Mouse (Mus musculus) heart, embryonic 16.5 days (tissue): ENCODE results near the gene Rbks. TPM values are rescaled to one million over a fixed set of nuclear protein-coding genes. Genes with fewer than 3 reads are reported as not detected.
A peak's percentile ranks its signal among the peaks of the same experiment; 100 is the strongest.

ENCODE experiments used
- ATAC-seq: fragments of 200-750 bp; cut with Nextera tagmentation; replicated peaks from 2 replicates; pipeline ENCODE4 v1.8.0; 2017; ENCODE audit warnings: moderate number of reproducible peaks; ENCODE audit not compliant: insufficient read depth, low FRiP score; ENCODE audit errors: extremely low read depth
- H3K27ac ChIP-seq: fragments of 300-500 bp; sonication (generic); 2 replicates; pipeline ENCODE4 v1.5.1; 2014; ENCODE audit warnings: mild to moderate bottlenecking, low read length, control low read depth, moderate library complexity
- H3K27me3 ChIP-seq: fragments of 300-500 bp; sonication (generic); 2 replicates; pipeline ENCODE4 v1.6.1; 2014; ENCODE audit warnings: low read length, mixed read lengths; ENCODE audit not compliant: control insufficient read depth, insufficient read depth
- H3K36me3 ChIP-seq: fragments of 300-500 bp; sonication (generic); 2 replicates; pipeline ENCODE4 v1.6.1; 2014; ENCODE audit not compliant: control insufficient read depth, insufficient read depth
- H3K4me1 ChIP-seq: fragments of 300-500 bp; sonication (generic); 2 replicates; pipeline ENCODE4 v1.6.1; 2014; ENCODE audit warnings: low read length, mixed read lengths; ENCODE audit not compliant: control insufficient read depth, insufficient read depth
- H3K4me2 ChIP-seq: fragments of 300-500 bp; sonication (generic); 2 replicates; pipeline ENCODE4 v1.6.1; 2014; ENCODE audit warnings: low read depth, mild to moderate bottlenecking, control low read depth, low read length
- H3K4me3 ChIP-seq: fragments of 300-500 bp; sonication (generic); 2 replicates; pipeline ENCODE4 v1.5.1; 2014; ENCODE audit warnings: mild to moderate bottlenecking, control low read depth, low read length
- H3K9ac ChIP-seq: fragments of 300-500 bp; sonication (generic); 2 replicates; pipeline ENCODE4 v1.6.1; 2014; ENCODE audit warnings: low read length, control low read depth
- H3K9me3 ChIP-seq: fragments of 300-500 bp; sonication (generic); replicated peaks from 2 replicates; pipeline ENCODE4 v1.6.1; 2016; ENCODE audit warnings: low read length; ENCODE audit not compliant: control insufficient read depth
- WGBS: fragments of 180-500 bp; shearing (Covaris S2); extraction: QIAGEN DNeasy Blood & Tissue Kit; methylation state at CpG from one replicate; pipeline ENCODE4 v1.1.7; 2014; 5-methylcytosine and 5-hydroxymethylcytosine counted together
- polyA plus RNA-seq: library from polyadenylated mRNA; unstranded; fragments of >200 nt; fragmentation: Nextera tagmentation; extraction: Ambion mirVana; gene quantifications from 2 replicates; pipeline ENCODE4 v1.2.1, GENCODE M21; 2015

Rbks gene
- polyA plus RNA-seq, 1 experiment from 2014 or later = 5.2 TPM

- H3K4me3 ChIP-seq = no peak overlapping the region
- no peaks in the 10 kb centered on the region for H3K27me3 ChIP-seq
- no peak overlapping the region for H3K27ac ChIP-seq
- ATAC-seq = no peak
- peaks cover 7% of the 10 kb centered on the region for H3K4me1 ChIP-seq
- H3K9me3 ChIP-seq = no peaks in the 10 kb centered on the region
- H3K36me3 ChIP-seq = peaks cover 8% of the 10 kb centered on the region; the same call in 1 of the 2 replicates
- no peak overlapping the region for H3K4me2 ChIP-seq
- 44% methylated on average over 5 of the region's 5 CpGs for WGBS
- no peak overlapping the region for H3K9ac ChIP-seq
Measured at GRCm38 (mm10) chr5:31713841-31714264, 16.4 kb upstream of the Rbks start.

GRCm38 (mm10) chr5:31713280-31713711 is 15.9 kb upstream of the Rbks start:
- no peak for ATAC-seq
- no peaks in the 10 kb centered on the region for H3K27me3 ChIP-seq
- H3K4me2 ChIP-seq = no peak overlapping the region
- peaks cover 7% of the 10 kb centered on the region for H3K4me1 ChIP-seq
- no peak overlapping the region for H3K27ac ChIP-seq
- H3K9me3 ChIP-seq = no peaks in the 10 kb centered on the region
- WGBS = 59% methylated on average over 2 of the region's 2 CpGs
- no peak overlapping the region for H3K9ac ChIP-seq
- H3K4me3 ChIP-seq = no peak overlapping the region
- peaks cover 8% of the 10 kb centered on the region; the same call in 1 of the 2 replicates for H3K36me3 ChIP-seq

DNA sequence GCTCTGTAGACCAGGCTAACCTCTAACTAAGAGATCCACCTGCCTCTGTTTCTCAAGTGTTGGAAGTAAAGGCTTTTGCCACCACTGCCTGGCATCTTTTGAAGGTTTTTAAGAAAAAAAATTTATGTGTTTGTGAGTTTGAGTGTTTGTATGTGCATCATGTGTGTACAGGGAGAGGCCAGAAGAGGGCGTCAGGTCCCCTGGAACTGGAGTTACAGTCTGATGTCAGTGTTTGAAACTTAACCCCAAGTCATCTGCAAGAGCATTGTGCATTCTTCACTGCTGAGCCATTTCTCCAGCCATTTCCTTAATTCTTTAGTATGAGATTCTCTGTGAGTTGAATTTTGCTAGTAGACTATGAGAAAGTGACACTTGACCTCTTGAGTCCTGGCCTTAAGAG is 12.0 kb upstream of the Rbks start:
- Histone ChIP-seq H3K27ac (no peak overlapping the region), H3K4me3 (no peak overlapping the region), H3K36me3 (peaks cover 8% of the 10 kb centered on the region), H3K9ac (no peak overlapping the region), H3K9me3 (no peaks in the 10 kb centered on the region), H3K4me2 (no peak overlapping the region), H3K27me3 (no peaks in the 10 kb centered on the region), H3K4me1 (peaks cover 7% of the 10 kb centered on the region)
- WGBS = 71% methylated on average over 1 of the region's 1 CpGs
- no peak for ATAC-seq

GRCm38 (mm10) chr5:31706826-31707225 is 9.4 kb upstream of the Rbks start:
- Histone ChIP-seq H3K4me3 (no peak overlapping the region), H3K36me3 (peaks cover 17% of the 10 kb centered on the region), H3K9ac (no peak overlapping the region), H3K9me3 (no peaks in the 10 kb centered on the region), H3K27ac (no peak overlapping the region), H3K4me1 (no peaks in the 10 kb centered on the region), H3K27me3 (no peaks in the 10 kb centered on the region), H3K4me2 (no peak overlapping the region)
- 75% methylated on average over 4 of the region's 4 CpGs for WGBS
- ATAC-seq = no peak

DNA sequence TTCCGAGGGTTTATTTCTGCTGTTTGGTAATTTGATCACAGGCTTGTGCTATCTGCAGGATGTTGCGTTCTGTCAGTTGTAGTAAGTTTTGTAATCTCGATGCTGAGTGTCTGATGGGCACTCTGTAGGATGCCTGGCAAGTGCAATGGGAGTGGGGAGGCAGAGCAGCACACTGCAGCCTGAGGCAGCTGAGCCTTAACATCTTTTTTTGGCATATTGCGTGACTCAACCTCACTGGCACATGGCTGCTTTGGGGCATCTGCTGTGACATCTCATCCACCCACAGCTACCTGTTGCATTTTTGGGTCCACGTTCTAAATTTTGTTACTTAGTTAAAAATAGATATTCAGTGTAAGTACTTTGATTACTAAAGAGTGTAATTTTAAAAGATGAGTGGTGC is 7.5 kb upstream of the Rbks start:
- Histone ChIP-seq H3K9ac (no peak overlapping the region), H3K36me3 (peaks cover 15% of the 10 kb centered on the region; the same call in 1 of the 2 replicates), H3K9me3 (no peaks in the 10 kb centered on the region), H3K4me1 (no peaks in the 10 kb centered on the region), H3K27me3 (no peaks in the 10 kb centered on the region), H3K4me3 (no peak overlapping the region), H3K4me2 (no peak overlapping the region), H3K27ac (no peak overlapping the region)
- ATAC-seq = no peak
- WGBS = 79% methylated on average over 5 of the region's 5 CpGs

DNA sequence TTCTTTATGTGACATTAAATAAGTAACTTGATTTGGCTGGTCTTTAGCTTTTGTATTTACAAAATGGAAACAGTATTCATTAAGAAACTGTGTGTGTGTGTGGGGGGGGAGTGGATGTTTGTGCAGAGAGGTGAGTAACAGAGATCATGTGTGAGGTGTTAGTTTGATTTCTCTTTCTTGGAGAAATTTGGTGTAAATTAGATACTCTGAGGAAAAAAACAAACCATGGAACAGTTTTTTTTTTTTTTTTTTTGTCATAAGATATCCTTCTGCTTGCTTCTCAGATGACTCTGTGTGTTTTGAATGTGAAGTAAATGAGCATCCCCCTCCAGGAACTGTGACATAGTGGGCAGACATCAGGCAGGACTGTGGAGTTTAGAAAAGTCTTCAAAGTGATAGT is 2.0 kb upstream of the Rbks start:
- Histone ChIP-seq H3K27me3 (no peaks in the 10 kb centered on the region), H3K4me3 (no peak overlapping the region), H3K9me3 (no peaks in the 10 kb centered on the region), H3K27ac (no peak overlapping the region), H3K36me3 (0 out of 2 replicates have a peak, but pooled peaks cover 10% of the 10 kb centered on the region), H3K4me1 (no peaks in the 10 kb centered on the region; the same call in none of the 2 replicates), H3K9ac (no peak overlapping the region), H3K4me2 (no peak overlapping the region)
- no peak for ATAC-seq

DNA sequence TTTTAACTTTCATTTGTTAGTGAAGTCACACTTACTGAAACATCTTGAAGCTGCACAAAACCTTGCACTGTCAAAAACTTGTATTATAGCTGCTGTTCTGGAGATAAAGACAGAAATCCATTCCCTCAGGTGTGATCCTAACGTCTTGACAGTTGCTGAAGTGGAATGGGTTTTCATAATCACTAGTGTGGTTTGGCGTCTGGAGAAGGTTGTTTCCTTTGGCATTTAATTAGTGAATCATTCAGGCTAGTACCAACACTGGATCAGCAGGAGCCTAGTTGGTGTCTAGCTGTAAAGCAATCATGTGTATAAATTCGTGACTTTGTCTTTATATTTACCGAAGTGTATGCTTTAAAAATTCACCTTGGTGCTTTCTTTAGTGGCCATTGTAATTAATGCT is 1.5 kb upstream of the Rbks start:
- Histone ChIP-seq H3K4me3 (no peak overlapping the region), H3K27me3 (no peaks in the 10 kb centered on the region), H3K4me1 (no peaks in the 10 kb centered on the region; the same call in none of the 2 replicates), H3K36me3 (0 out of 2 replicates have a peak, but pooled peaks cover 10% of the 10 kb centered on the region), H3K27ac (no peak overlapping the region), H3K4me2 (no peak overlapping the region), H3K9me3 (no peaks in the 10 kb centered on the region), H3K9ac (no peak overlapping the region)
- 56% methylated on average over 4 of the region's 4 CpGs for WGBS
- ATAC-seq = no peak

DNA sequence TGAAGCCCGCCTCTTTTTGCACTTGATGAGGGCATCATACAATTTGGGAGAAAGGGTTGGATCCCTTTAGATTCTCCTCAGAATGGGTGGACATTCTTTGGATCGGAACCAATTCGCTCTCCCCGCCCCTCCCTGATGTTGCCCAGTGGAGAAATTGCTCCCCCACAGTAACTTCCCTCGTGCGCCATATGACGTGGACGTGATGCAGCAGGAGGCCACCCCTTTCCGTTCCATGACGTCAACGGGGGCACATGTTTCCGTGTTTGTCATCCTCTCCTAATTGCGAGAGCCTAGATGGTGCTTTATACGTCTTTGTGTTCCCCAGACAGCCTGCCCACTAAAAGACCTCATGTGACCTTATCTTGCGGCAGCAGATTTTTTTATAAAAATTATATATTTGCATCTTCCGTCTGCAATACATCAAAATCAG is 885 bp upstream of the Rbks start:
- no peaks in the 10 kb centered on the region for H3K27me3 ChIP-seq
- peak overlapping the region; percentile 80 for H3K9ac ChIP-seq
- H3K4me2 ChIP-seq = peak overlapping the region; percentile 71
- peak overlapping the region; percentile 84 for H3K27ac ChIP-seq
- H3K9me3 ChIP-seq = no peaks in the 10 kb centered on the region
- H3K36me3 ChIP-seq = 0 out of 2 replicates have a peak, but pooled peaks cover 8% of the 10 kb centered on the region
- H3K4me3 ChIP-seq = peak overlapping the region; percentile 68
- no peaks in the 10 kb centered on the region; the same call in none of the 2 replicates for H3K4me1 ChIP-seq
- WGBS = 5% methylated on average over 16 of the region's 16 CpGs
- ATAC-seq = peak; percentile 68

DNA sequence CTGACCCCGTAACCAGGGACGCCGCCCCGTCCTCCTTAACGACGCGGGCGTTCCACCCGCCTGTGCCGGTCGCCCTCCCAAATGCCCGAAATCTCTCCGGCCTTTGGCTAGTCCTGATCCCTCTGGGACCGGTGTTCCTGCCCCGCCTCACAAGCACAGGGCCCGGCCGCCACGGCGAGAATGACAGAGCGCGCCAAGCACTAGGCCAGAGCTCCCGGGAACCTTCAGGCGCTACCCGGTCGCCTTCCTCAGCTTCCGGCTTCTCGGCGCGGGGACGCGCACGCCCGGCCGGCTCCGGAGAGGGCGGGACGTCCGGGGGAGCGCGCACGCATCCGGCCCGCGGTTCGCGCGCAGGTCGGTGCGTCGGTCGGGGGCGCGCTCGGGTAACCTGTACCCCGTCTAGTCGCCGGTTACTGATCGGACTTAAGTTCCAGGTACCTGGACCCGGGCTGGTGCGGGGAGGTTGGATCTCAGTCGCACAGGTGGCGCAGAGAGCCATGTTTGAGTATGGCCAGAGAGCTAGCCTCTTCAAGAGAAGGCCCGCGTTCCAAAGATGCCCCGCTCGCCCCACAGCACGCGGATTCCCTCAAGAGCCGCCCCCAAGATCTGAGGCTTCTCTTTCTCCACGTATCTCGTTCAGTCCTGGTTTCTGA is 343 bp upstream of the Rbks start, which contains the start of gene Babam2:
Babam2 (plus strand) TSS at position 41 of the 653 bp plus-strand sequence.
- WGBS = under 1% methylated on average over 71 of the region's 71 CpGs
- ATAC-seq = peak; percentile 94

More for the DNA sequence above, 343 bp upstream of the Rbks start, which contains the start of gene Babam2:
- no peaks in the 10 kb centered on the region for H3K9me3 ChIP-seq
- peak within 1 kb of the TSS; percentile 71 for H3K4me2 ChIP-seq
- H3K36me3 ChIP-seq = 0 out of 2 replicates have a peak, but pooled peaks cover 6% of the 10 kb centered on the region
- peak within 1 kb of the TSS; percentile 68 for H3K4me3 ChIP-seq
- H3K4me1 ChIP-seq = no peaks in the 10 kb centered on the region; the same call in none of the 2 replicates
- H3K27me3 ChIP-seq = no peaks in the 10 kb centered on the region
- H3K9ac ChIP-seq = peak within 1 kb of the TSS; percentile 80
- peak within 1 kb of the TSS; percentile 84 for H3K27ac ChIP-seq
